Mouse (Mus musculus): ENCODE results near the gene Fam129c. TPM values are rescaled to one million over a fixed set of nuclear protein-coding genes. Genes with fewer than 3 reads are reported as not detected.

The Fam129c gene
- polyA plus RNA-seq, 1 experiment from 2014 or later = 3.8 TPM

GRCm38 (mm10) chr8:71639318-71639717 is 41.9 kb downstream of the Fam129c start:
- Histone ChIP-seq H3K36me3 (ENCODE audit: control insufficient read depth, insufficient read depth, low read length) (no peaks in the 10 kb centered on the region), H3K27ac (ENCODE audit: low read depth, low read length) (no peak overlapping the region), H3K4me3 (ENCODE audit: low read depth, low read length) (no peak overlapping the region), H3K4me1 (replicated peaks; ENCODE audit: control insufficient read depth, insufficient read depth, low read length) (no peaks in the 10 kb centered on the region; the same call in none of the 2 replicates), H3K27me3 (replicated peaks; ENCODE audit: control insufficient read depth, insufficient read depth, low read length) (peaks cover 21% of the 10 kb centered on the region), H3K9ac (ENCODE audit: low read depth, low read length) (no peak overlapping the region), H3K9me3 (ENCODE audit: control insufficient read depth, low read length) (no peaks in the 10 kb centered on the region), H3K4me2 (no peak overlapping the region)
- 60% methylated on average over 4 of the region's 4 CpGs for WGBS
- ATAC-seq (replicated peaks; ENCODE audit: low FRiP score) (no peak), DNase-seq (ENCODE audit: low spot score) (no peak)

GRCm38 (mm10) chr8:71645510-71645909 is 48.1 kb downstream of the Fam129c start:
- no peak overlapping the region for H3K4me2 ChIP-seq
- DNase-seq (ENCODE audit: low spot score) (no peak), ATAC-seq (replicated peaks; ENCODE audit: low FRiP score) (no peak)
- no peaks in the 10 kb centered on the region for H3K9me3 ChIP-seq (ENCODE audit: control insufficient read depth, low read length)
- no peaks in the 10 kb centered on the region; the same call in 1 of the 2 replicates for H3K27me3 ChIP-seq (replicated peaks; ENCODE audit: control insufficient read depth, insufficient read depth, low read length)
- no peak overlapping the region for H3K27ac ChIP-seq (ENCODE audit: low read depth, low read length)
- H3K36me3 ChIP-seq (ENCODE audit: control insufficient read depth, insufficient read depth, low read length) = no peaks in the 10 kb centered on the region
- H3K4me3 ChIP-seq (ENCODE audit: low read depth, low read length) = no peak overlapping the region
- WGBS = 75% methylated on average over 9 of the region's 9 CpGs
- no peak overlapping the region for H3K9ac ChIP-seq (ENCODE audit: low read depth, low read length)
- no peaks in the 10 kb centered on the region for H3K4me1 ChIP-seq (replicated peaks; ENCODE audit: control insufficient read depth, insufficient read depth, low read length)

GRCm38 (mm10) chr8:71654600-71654999 is 57.2 kb downstream of the Fam129c start:
- Histone ChIP-seq H3K4me2 (peak overlapping the region; percentile 36), H3K9ac (ENCODE audit: low read depth, low read length) (no peak overlapping the region), H3K27ac (ENCODE audit: low read depth, low read length) (no peak overlapping the region), H3K9me3 (ENCODE audit: control insufficient read depth, low read length) (no peaks in the 10 kb centered on the region), H3K36me3 (ENCODE audit: control insufficient read depth, insufficient read depth, low read length) (no peaks in the 10 kb centered on the region), H3K4me1 (replicated peaks; ENCODE audit: control insufficient read depth, insufficient read depth, low read length) (no peaks in the 10 kb centered on the region), H3K4me3 (ENCODE audit: low read depth, low read length) (no peak overlapping the region), H3K27me3 (replicated peaks; ENCODE audit: control insufficient read depth, insufficient read depth, low read length) (peaks cover 62% of the 10 kb centered on the region)
- DNase-seq (ENCODE audit: low spot score) (peak; percentile 74), ATAC-seq (replicated peaks; ENCODE audit: low FRiP score) (peak; percentile 51)
- WGBS = 2% methylated on average over 24 of the region's 24 CpGs

Small RNA genes within 50 kb of the gene (microRNA-seq; reads per million reads assigned to microRNA genes)
- gene Mir6769b (ENCODE audit: borderline number of aligned reads) = not detected

Other genes starting within 250 kb of the Fam129c start
- gene Use1, start 230.8 kb upstream of the Fam129c start, polyA plus RNA-seq (2014; fragmentation: Nextera tagmentation; extraction: Ambion mirVana) = 86.9 and 97.8 TPM in 2 replicates
- gene Ocel1, start 226.3 kb upstream of the Fam129c start, polyA plus RNA-seq (2014; fragmentation: Nextera tagmentation; extraction: Ambion mirVana) = 5.8 and 6.9 TPM in 2 replicates
- gene Nr2f6, start 215.7 kb upstream of the Fam129c start, polyA plus RNA-seq (2014; fragmentation: Nextera tagmentation; extraction: Ambion mirVana) = 43.7 and 44.6 TPM in 2 replicates
- 6.6 and 6.7 TPM in 2 replicates for gene Ushbp1, start 201.8 kb upstream of the Fam129c start, polyA plus RNA-seq (2014; fragmentation: Nextera tagmentation; extraction: Ambion mirVana)
- gene Babam1, start 200.8 kb upstream of the Fam129c start, polyA plus RNA-seq (2014; fragmentation: Nextera tagmentation; extraction: Ambion mirVana) = 102 and 111 TPM in 2 replicates
- 43.9 and 52.9 TPM in 2 replicates for gene Ankle1, start 191.6 kb upstream of the Fam129c start, polyA plus RNA-seq (2014; fragmentation: Nextera tagmentation; extraction: Ambion mirVana)
- 20.6 and 21.4 TPM in 2 replicates for gene Abhd8, start 134.0 kb upstream of the Fam129c start, polyA plus RNA-seq (2014; fragmentation: Nextera tagmentation; extraction: Ambion mirVana)
- gene Mrpl34, start 132.7 kb upstream of the Fam129c start, polyA plus RNA-seq (2014; fragmentation: Nextera tagmentation; extraction: Ambion mirVana) = 215 and 229 TPM in 2 replicates
- 94.1 and 98.2 TPM in 2 replicates for gene Dda1, start 128.4 kb upstream of the Fam129c start, polyA plus RNA-seq (2014; fragmentation: Nextera tagmentation; extraction: Ambion mirVana)
- gene Ano8, start 111.7 kb upstream of the Fam129c start, polyA plus RNA-seq (2014; fragmentation: Nextera tagmentation; extraction: Ambion mirVana) = 0.60 and 0.96 TPM in 2 replicates
- gene Gtpbp3, start 109.5 kb upstream of the Fam129c start, polyA plus RNA-seq (2014; fragmentation: Nextera tagmentation; extraction: Ambion mirVana) = 9.5 and 10.4 TPM in 2 replicates
- gene Plvap, start 85.9 kb upstream of the Fam129c start, polyA plus RNA-seq (2014; fragmentation: Nextera tagmentation; extraction: Ambion mirVana) = 56.0 and 57.3 TPM in 2 replicates
- gene Ccdc194, start 71.9 kb upstream of the Fam129c start, polyA plus RNA-seq (2014; fragmentation: Nextera tagmentation; extraction: Ambion mirVana) = 0.16 and 0.44 TPM in 2 replicates
- 21.9 and 24.0 TPM in 2 replicates for gene Bst2, start 60.2 kb upstream of the Fam129c start, polyA plus RNA-seq (2014; fragmentation: Nextera tagmentation; extraction: Ambion mirVana)
- 68.1 and 71.0 TPM in 2 replicates for gene Mvb12a, start 54.7 kb upstream of the Fam129c start, polyA plus RNA-seq (2014; fragmentation: Nextera tagmentation; extraction: Ambion mirVana)
- 0.53 and 1.1 TPM in 2 replicates for gene Tmem221, start 38.8 kb upstream of the Fam129c start, polyA plus RNA-seq (2014; fragmentation: Nextera tagmentation; extraction: Ambion mirVana)
- 0.23 and 0.30 TPM in 2 replicates for gene Nxnl1, start 31.0 kb upstream of the Fam129c start, polyA plus RNA-seq (2014; fragmentation: Nextera tagmentation; extraction: Ambion mirVana)
- gene Slc27a1, start 28.8 kb upstream of the Fam129c start, polyA plus RNA-seq (2014; fragmentation: Nextera tagmentation; extraction: Ambion mirVana) = 6.2 and 7.0 TPM in 2 replicates
- 200 TPM in 2 replicates for gene Pgls, start 5.5 kb upstream of the Fam129c start, polyA plus RNA-seq (2014; fragmentation: Nextera tagmentation; extraction: Ambion mirVana)
- gene Colgalt1, start 13.3 kb downstream of the Fam129c start, polyA plus RNA-seq (2014; fragmentation: Nextera tagmentation; extraction: Ambion mirVana) = 45.2 and 45.4 TPM in 2 replicates
- gene Unc13a, start 74.1 kb downstream of the Fam129c start, polyA plus RNA-seq (2014; fragmentation: Nextera tagmentation; extraction: Ambion mirVana) = 0.41 and 0.45 TPM in 2 replicates
- gene Jak3, start 78.6 kb downstream of the Fam129c start, polyA plus RNA-seq (2014; fragmentation: Nextera tagmentation; extraction: Ambion mirVana) = 10.1 and 11.0 TPM in 2 replicates
- gene Insl3, start 91.6 kb downstream of the Fam129c start, polyA plus RNA-seq (2014; fragmentation: Nextera tagmentation; extraction: Ambion mirVana) = 1.3 and 2.0 TPM in 2 replicates
- gene B3gnt3, start 104.1 kb downstream of the Fam129c start, polyA plus RNA-seq (2014; fragmentation: Nextera tagmentation; extraction: Ambion mirVana) = 2.1 and 2.9 TPM in 2 replicates
- gene Fcho1, start 128.1 kb downstream of the Fam129c start, polyA plus RNA-seq (2014; fragmentation: Nextera tagmentation; extraction: Ambion mirVana) = 20.8 and 21.1 TPM in 2 replicates